Mouse (Mus musculus): ENCODE measurements around the gene Lrsam1.

The Lrsam1 gene

DNA sequence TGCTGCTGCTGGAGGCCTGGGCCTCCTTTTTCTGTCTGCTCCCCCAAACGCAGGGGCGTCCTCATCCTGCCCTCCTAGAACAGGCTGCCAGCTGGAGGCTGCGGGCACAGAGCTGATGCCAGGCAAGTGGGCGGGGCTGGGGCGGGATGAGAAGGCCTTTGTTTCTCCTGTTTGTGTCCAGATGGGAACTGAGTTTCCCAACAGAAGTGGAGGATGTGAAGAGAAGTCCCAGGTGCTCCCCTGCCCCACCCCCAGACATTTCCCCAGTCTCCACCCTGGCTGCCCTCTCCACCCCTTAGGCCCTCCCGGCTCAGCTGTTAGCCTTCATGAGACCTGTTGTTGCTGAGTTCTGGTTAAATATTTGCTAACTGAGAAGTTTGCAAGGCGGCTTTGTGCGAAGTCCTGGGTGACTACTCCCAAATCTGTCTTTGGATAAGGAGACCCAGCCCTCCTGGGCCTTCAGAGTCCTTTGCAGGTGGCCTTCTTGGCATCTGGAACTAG lies 65.8 kb downstream of the Lrsam1 start:
- DNase-seq (ENCODE audit: low read depth, low spot score): no peak

DNA sequence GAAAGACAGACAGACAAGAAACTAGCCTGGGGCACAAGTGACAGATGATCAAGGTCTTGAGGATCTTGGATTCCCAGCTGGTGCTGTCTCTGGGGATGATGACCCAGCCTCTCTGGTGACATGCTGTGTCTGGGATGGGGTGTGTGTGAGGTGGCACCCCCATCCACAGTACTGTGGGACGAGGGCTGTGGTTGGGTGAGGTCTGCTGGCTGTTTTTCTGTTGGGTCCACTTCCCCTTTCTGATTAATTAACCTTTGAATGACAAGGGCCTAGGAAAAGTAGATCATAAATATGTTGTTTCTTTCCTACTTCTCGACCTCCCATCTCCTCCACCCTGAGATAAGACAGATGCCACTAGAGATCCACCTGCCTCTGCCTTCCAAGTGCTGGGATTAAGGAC lies 67.3 kb downstream of the Lrsam1 start:
- DNase-seq (ENCODE audit: low read depth, low spot score): no peak

DNA sequence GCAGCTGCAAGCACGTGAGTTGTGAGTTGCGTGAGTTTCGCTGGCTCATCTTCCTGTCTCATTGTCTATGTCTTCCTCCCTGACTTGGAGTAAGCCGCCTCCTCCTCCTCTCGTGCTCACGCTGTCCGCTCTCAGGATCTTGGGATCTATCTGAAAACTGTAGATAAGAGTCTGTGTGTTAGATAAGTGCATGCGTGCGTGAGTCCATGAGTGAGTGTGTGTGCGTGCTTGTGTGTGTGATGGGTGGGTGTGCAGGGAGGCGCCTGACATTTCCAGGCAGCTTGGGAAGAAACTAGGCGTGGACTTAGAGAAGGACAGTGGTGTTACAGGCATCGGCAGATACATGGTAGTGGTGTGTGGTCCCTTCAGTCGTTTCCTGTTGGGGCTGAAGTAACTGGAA lies 68.9 kb downstream of the Lrsam1 start:
- DNase-seq (ENCODE audit: low read depth, low spot score): no peak

DNA sequence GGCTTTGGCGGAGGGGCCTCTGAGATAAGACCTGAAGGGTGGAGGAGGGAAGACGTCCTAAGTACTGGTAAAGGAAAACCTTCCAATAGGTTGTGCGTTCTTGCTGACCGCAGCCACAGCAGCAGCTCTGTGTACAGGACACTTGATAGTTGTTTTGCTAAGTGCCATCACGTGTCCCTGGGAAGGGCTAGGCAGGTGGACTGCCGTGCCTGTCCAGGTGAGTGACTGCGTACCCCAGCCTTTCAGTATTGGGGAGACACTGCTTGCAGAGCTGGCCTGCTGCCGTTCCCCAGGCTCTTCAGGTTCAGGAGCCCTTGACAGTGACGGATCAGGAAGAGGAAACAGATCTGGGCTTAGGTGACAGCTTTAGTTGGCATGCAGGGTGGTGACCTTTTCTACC lies 70.1 kb downstream of the Lrsam1 start:
- no peak for DNase-seq (ENCODE audit: low read depth, low spot score)

DNA sequence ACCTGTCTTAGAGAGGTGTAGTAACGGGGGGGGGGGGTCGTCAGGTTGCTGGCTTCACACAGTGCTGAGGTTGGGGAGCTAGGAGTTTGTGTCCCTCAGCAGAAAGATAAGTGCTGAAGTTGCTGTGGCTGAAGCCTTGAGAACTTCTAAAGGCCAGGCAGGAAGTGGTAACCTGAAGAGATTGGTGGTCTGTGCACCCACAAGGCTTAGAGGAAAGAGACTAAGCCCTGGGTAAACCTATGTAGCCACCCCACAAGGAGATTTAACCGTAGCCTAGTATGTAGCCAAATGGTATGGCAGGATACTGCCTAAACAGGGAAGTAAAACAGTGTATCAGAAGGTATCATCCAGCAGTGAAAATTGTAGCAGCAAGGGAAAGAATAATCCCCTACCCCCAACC lies 71.1 kb downstream of the Lrsam1 start:
- no peak for DNase-seq (ENCODE audit: low read depth, low spot score)

DNA sequence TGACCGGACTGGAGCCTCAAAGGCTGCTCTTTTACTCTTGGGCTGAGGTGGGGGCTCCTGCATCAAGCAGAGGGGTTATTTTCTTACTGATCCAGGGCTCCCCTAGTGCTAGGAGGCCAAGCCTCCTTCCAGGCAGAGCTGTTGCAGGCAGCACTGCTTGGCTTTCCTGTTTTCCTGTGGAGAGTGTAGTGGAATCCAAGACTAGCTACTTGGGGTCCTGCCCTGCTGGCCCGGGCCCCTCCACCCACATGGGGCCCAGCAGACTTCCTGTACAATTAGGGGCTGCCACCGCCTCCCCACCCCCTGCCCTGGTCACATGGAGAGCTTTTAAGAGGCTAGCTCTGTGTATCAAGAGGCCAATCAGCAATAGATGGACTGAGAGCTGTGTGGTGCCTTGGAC lies 72.9 kb downstream of the Lrsam1 start:
- no peak for DNase-seq (ENCODE audit: low read depth, low spot score)

DNA sequence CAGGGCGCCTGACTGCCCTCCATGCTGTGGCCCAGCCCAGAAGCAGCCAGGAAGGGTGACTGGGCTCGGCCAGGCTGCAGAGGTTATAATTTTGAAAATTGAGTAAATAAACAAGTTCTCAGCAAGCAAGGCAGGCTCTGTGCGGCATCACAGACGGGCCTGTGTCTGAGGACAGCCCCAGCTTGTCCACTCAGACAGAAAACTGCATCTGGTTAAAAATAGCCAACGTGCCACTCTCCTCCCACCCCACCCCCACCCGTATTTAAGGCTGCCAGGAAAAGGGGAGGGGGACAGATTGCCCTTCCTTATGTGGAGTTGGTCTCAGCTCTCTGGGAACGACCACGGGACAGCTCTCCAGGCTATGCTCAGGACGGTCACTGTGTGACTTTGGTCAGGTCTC lies 73.4 kb downstream of the Lrsam1 start:
- DNase-seq (ENCODE audit: low read depth, low spot score): no peak

DNA sequence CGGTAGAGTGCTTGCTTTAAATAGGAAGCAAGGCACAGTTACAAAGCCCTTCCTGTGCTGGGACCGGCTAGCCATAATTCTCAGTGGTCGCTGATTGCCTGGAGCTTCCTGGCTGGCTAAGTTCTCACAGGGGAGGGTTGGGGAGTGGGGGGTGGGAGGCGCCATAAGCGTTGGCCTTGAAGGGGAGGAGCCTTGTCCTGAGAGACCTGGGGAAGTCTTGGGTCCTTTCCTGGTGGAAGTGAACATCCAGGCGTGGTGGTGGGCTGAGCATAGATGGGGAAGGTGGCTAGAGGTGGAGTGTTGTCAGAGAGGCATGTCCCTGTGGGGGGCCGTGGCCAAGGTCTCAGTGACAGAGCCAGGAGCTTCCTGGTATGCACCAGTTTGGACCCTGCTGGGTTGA lies 76.7 kb downstream of the Lrsam1 start:
- no peak for DNase-seq (ENCODE audit: low read depth, low spot score)

DNA sequence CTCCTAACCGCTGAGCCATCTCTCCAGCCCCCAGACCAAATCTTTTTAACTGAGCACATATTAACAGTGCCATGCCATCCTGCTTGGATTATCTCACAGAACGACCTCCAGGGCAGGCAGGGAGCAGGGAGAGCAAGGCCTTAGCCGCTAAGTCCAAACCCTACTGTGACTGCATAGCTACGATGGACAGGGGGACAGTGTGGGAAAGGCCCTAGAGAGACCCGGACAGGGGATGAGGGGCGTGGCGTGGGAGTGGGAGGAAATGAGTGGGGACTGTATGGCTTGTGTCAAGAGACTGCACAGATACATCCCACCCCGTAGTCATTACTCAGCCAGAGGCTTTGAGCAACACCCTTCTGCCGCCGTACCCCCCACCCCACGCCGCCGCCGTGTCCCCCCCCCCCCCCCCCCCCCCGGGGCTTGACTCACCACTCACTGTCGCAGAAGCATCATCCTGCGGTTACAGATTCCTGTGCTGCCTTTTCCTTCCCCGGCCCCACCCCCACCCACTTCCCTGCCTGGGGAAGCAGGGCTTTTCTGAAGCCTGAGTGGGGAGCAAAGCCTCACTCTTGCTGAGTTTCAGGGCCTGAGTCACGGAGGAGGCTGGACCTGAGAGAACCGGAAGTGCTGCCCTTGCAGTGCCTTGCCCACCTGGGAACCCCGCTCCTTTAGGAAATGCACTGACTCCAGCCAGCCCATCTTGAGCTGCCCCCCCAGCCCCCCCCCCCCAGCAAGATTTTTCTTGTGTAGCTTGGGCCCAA lies 79.0 kb downstream of the Lrsam1 start:
- DNase-seq (ENCODE audit: low read depth, low spot score): peak; percentile 98

DNA sequence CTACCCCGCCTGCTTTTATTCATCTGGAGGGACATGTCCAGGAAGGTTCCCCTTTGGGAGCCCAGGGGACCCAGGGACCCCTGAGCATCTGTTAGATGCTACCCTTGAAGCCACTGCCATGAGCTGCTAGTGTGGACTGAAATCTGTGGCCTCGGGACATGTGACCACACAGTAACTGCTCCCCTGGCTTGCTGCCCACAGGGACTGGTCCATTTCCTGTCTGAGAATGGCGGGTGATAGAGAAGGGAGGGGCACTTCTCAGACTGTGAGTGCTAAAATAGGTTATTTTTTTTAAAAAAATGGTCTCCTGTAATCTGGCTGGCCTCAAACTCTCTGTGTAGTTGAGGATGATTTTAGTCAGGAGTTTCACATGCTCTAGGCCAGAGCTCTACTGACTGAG lies 79.7 kb downstream of the Lrsam1 start:
- peak; percentile 97 for DNase-seq (ENCODE audit: low read depth, low spot score)

DNA sequence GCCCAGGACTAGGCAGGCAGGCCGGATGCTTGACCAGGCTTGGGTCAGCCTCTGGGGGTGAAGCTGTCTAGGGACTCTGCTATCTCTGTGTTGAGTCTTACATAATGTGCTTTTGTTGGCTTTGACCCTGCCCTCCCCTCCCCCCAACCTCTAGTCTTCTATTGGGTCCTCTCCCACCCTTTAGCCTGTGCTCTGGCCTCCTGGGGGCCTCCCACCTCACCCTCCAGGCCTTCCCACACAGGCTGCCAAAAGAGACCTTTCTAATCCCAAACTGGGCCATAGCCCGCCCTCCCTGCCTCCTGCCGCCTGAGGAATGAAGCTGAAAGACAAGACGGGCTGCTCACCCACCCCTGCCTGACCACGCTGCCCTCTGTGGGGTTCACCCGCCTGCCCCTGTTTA lies 80.4 kb downstream of the Lrsam1 start:
- DNase-seq (ENCODE audit: low read depth, low spot score): peak; percentile 68

DNA sequence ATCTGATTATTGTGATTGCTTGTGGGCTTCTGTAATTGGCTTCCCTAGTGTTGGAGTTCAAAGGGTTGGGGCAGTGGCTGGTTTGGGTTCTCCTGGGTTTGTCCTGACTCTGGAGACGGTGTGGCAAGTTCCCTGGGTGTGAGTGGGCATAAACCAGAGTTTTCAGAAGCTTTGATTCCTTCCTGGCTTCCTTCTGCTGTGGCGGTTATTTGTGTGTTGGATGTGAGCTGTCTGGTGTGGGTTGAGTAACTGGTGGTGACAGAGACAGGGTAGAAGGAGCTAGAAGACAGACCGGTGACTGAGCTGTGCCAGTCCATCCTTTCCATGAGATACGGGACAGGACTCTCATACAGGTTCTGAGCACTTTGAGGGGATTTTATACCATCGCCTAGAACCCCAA lies 81.8 kb downstream of the Lrsam1 start:
- no peak for DNase-seq (ENCODE audit: low read depth, low spot score)

DNA sequence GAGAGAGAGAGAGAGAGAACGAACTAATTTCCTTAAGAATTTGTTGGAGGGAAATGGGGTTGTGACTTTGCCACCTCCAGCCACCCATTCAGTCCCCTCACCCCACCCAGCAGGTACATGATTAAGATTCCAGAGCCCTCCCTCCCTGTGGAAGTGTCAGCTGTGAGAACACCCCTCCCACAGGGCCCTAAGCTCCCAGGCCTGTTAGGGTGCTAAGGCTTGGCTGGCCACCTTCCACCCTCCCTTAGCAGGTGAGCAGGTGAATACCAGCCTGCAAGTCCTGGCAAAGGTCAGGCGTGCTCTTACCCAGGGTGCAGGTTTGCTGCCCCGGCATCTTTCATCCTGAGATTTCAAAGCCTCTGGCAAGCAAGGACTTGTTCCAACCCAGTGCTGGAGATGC lies 83.0 kb downstream of the Lrsam1 start:
- no peak for DNase-seq (ENCODE audit: low read depth, low spot score)

DNA sequence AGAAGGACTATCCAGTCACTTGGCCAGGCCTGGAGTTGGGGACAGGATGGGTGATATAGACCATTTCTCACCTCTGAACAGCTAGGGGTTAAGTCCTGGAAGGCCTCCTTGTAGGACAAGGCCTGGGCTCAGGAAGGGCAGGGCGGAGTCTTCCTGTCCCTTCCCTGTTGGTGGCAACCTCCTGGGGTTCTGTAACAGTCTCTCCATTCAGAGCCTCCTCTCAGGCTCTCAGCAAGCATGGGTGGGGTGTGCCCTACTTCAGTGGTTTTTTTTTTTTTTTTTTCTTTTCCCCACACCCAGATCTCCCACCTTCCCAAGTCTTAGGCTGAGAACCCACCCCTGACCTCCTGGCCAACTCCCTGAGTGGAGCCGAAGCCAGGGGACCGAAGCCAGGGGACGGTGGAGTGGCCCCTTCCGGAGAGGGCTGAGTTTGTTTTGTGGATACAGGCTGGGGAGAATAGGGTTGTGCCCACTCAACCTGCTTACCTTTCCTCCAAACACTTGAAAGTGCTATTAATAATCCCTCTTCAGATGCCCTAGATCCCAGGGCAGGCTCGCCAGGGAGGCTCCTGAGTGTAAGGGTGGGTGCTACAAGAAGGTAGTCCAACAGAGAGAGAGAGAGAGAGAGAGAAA lies 83.5 kb downstream of the Lrsam1 start:
- no peak for DNase-seq (ENCODE audit: low read depth, low spot score)

DNA sequence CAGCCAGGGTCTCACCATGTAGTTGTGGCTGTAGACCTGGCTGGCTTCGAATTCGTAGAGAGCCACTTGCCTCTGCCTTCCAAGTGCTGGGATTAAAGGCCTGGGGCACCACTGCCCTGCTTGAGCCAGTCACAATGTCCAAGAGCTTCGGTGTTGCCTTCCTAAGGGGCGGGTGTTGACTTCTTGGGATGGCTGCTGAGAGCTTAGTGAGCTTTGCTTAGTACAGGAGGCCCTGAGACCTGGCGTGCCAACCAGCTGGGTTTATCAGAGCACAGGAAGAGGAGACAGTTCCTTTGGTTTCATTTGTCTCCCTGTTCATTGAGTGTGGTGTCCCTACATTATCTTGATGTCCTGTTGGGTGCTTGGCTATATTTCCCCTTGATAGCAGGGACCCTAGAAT lies 84.1 kb downstream of the Lrsam1 start:
- no peak for DNase-seq (ENCODE audit: low read depth, low spot score)

DNA sequence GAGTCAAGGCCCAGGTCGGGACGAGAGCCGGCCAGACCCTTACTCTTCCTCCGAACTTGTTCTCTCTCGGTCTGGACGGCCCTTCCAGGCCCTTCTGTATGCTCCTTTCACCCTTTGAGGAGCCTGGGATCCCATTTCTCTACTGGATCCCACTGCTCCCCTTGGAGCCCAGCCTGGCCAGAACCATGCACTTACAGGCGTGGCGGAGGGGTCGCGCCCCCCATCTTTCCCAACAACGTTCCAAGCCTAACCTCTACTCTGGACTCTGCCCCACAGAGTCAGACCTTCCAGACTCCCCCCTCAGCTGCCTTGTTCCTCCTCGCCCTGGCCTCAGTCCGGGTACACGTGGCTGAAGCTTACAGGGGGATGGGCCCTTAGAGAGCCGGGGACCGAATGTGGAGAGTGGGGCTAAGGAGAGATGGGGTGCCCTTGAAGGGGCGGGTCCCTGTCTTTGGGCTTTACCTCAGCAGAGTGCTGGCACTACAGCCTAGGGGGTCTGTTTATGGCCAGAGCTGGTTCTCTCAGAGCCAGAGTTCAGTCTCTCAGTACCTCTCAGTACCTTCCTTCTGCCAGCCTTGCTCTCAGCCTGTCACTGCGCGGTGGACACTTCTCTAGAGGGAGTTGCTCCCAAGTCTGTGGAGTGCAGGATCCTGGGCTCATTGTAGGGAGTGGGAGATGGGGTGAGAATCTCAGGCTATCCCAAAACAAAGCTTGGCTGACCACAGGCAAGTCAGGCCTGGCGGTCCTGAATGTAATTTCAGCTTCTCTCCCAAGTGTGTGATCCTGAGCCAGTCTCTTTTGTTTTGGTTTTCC lies 84.7 kb downstream of the Lrsam1 start:
- no peak for DNase-seq (ENCODE audit: low read depth, low spot score)

DNA sequence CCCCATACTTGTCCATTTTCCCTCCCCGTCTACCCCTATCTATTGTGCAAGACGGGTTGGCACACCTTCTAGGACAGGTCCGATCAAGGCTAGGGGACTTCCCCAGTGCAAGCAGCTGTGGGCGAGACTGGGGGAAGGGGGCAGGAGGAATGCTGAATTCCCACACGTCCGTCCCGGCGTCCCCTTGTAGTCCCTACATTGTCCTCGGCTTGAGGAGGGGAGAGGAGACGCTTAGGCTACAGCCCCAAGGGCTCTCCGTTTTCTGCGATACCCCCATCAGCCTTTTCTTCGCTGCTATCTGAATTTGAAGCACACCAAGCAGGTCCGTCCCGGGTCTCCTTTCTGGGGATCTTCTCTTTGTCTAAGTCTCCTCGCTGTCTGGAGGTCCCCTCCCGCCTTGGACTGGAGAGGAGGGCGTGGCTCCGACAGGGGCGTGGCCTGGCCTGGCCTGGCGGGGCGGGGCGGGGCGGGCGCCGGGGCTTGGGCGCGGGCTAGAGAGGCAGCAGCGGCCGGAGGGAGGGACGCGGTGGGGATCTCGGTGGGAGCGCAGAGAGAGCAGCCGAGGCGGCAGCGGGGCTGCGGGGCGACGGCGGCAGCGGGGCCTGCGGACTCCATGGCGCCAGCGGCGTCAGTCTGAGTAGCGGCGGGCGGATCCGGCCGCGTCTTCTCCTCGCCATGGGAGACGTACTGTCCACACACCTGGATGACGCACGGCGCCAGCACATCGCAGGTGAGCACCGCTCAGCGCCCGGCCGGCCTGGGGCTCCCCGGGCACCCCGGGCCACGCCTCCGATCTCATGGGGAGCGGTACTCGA lies 85.5 kb downstream of the Lrsam1 start, which contains the start of gene Fam129b:
Fam129b (plus strand) TSS at position 440 of the 815 bp plus-strand sequence.
- DNase-seq (ENCODE audit: low read depth, low spot score): peak; percentile 88

Measured in 3T3-L1 (cell line).